1 mouse cellular context compared by ENCODE assay signal in the genomic region with DNA sequence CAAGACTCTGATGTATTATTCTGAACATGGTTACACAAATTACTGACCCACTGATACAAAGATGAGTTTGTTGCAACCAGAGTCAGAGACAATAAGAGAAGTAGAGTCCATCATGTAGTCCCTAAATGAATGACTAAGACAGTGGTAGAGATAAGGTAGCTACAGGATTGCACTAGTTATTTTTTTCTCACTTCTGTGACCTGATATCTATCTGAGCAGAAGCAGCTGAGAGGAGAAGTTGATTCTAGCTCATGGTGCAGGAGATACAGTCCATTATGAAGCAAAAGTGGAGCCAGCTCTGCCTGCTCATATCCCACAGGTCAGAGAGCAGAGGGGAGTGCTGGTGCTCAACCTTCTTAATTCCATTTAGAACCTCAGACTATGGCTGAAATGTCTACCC.
TF ChIP-seq lines count a peak whose summit lies in the region.

No protein-coding gene starts in this region.

TF ChIP-seq in MEL, 35 proteins besides CTCF, POLR2A, EP300 and RAD21:
- TF ChIP-seq ZNF384 (IDR thresholded peaks at IDR 0.05; ENCODE audit: low read depth, low read length) (peak; percentile 97), CHD2 (IDR thresholded peaks at IDR 0.05; ENCODE audit: low read length) (no peak), ELF1 (IDR thresholded peaks at IDR 0.05; ENCODE audit: low read depth, low read length) (no peak), SIN3A (IDR thresholded peaks at IDR 0.05; ENCODE audit: low read length) (peak; percentile 79), JUND (IDR thresholded peaks at IDR 0.05; ENCODE audit: low read depth, low read length) (0 out of 2 replicates have a peak, but pooled peaks have one; percentile 15), ZKSCAN1 (IDR thresholded peaks at IDR 0.05; ENCODE audit: low read depth, low read length) (no peak; the same call in 1 of the 2 replicates), MXI1 (IDR thresholded peaks at IDR 0.05; ENCODE audit: low read depth, low read length) (peak; percentile 48), RCOR1 (IDR thresholded peaks at IDR 0.05; ENCODE audit: low read depth, low read length) (peak; percentile 83), TAL1 (IDR thresholded peaks at IDR 0.05; ENCODE audit: low read length) (peak; percentile 69), GATA1 (IDR thresholded peaks at IDR 0.05; ENCODE audit: low read depth, low read length) (peak; percentile 96), ETS1 (IDR thresholded peaks at IDR 0.05; ENCODE audit: low read depth, low read length) (peak; percentile 98), TBP (IDR thresholded peaks at IDR 0.05; ENCODE audit: low read depth, low read length) (0 out of 2 replicates have a peak, but pooled peaks have one; percentile 35), TCF12 (IDR thresholded peaks at IDR 0.05; ENCODE audit: low read depth, low read length) (peak; percentile 82), MYC (IDR thresholded peaks at IDR 0.05; ENCODE audit: low read depth, low read length) (peak; percentile 75; the same call in 1 of the 2 replicates)
